Mouse (Mus musculus): ENCODE measurements around the gene Slc25a5. TPM values are rescaled to one million over a fixed set of nuclear protein-coding genes. Genes with fewer than 3 reads are reported as not detected.
"Not testable (repeated sequence)": the region's sequence is repeated elsewhere in the genome, so short reads cannot be mapped to it uniquely, and the experiment has no call there.

The Slc25a5 gene
- polyA plus RNA-seq, 1 experiment from 2014 or later, result 996 TPM

DNA sequence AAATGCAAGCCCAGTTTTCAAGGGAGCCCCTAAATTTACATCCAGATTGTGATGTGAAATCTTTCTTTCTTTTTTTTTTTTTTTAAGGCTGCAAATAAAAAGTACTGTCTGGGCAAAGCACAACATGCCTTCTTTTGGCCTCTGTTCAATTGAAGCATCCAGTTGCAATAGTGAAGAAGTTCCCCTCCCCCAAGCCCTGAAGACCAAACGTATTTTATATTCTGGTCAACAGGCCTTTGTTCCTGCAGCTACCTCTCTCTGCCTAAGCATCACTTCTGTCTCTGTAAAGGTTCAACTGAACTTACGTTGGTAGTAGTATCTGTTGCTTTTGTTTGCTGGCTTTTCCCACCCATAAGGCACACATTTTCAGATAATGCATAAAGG, 31.5 kb upstream of the Slc25a5 start:
- no peak overlapping the region for H3K9ac ChIP-seq
- H3K36me3 ChIP-seq, result no peaks in the 10 kb centered on the region
- ATAC-seq, result no peak
- H3K4me3 ChIP-seq (replicated peaks), result no peak overlapping the region
- no peak overlapping the region for H3K27ac ChIP-seq
- 51% methylated on average over 2 of the region's 2 CpGs for WGBS
- no peaks in the 10 kb centered on the region for H3K4me1 ChIP-seq (replicated peaks)
- no peaks in the 10 kb centered on the region for H3K9me3 ChIP-seq
- H3K4me2 ChIP-seq (replicated peaks), result no peak overlapping the region
- H3K27me3 ChIP-seq (replicated peaks), result no peaks in the 10 kb centered on the region

- Histone ChIP-seq H3K4me1 (replicated peaks) (no peaks in the 10 kb centered on the region), H3K4me2 (replicated peaks) (no peak overlapping the region), H3K9ac (no peak overlapping the region), H3K27me3 (replicated peaks) (no peaks in the 10 kb centered on the region), H3K27ac (no peak overlapping the region), H3K4me3 (replicated peaks) (no peak overlapping the region), H3K36me3 (no peaks in the 10 kb centered on the region), H3K9me3 (no peaks in the 10 kb centered on the region)
- WGBS, result 64% methylated on average over 5 of the region's 5 CpGs
- ATAC-seq, result no peak
Measured at GRCm38 (mm10) chrX:36767386-36767785, 28.1 kb upstream of the Slc25a5 start.

GRCm38 (mm10) chrX:36772591-36772990, 22.9 kb upstream of the Slc25a5 start:
- Histone ChIP-seq H3K4me2 (replicated peaks) (no peak overlapping the region), H3K27me3 (replicated peaks) (no peaks in the 10 kb centered on the region), H3K36me3 (no peaks in the 10 kb centered on the region), H3K4me1 (replicated peaks) (no peaks in the 10 kb centered on the region), H3K9ac (no peak overlapping the region), H3K9me3 (no peaks in the 10 kb centered on the region), H3K4me3 (replicated peaks) (no peak overlapping the region), H3K27ac (no peak overlapping the region)
- WGBS, result 85% methylated on average over 6 of the region's 6 CpGs
- no peak for ATAC-seq

GRCm38 (mm10) chrX:36775520-36775919, 19.9 kb upstream of the Slc25a5 start:
- no peak for ATAC-seq
- Histone ChIP-seq H3K4me1 (replicated peaks) (no peaks in the 10 kb centered on the region), H3K27me3 (replicated peaks) (no peaks in the 10 kb centered on the region), H3K9ac (no peak overlapping the region), H3K9me3 (no peaks in the 10 kb centered on the region), H3K4me3 (replicated peaks) (no peak overlapping the region), H3K4me2 (replicated peaks) (no peak overlapping the region), H3K36me3 (no peaks in the 10 kb centered on the region), H3K27ac (no peak overlapping the region)
- 85% methylated on average over 5 of the region's 5 CpGs for WGBS

DNA sequence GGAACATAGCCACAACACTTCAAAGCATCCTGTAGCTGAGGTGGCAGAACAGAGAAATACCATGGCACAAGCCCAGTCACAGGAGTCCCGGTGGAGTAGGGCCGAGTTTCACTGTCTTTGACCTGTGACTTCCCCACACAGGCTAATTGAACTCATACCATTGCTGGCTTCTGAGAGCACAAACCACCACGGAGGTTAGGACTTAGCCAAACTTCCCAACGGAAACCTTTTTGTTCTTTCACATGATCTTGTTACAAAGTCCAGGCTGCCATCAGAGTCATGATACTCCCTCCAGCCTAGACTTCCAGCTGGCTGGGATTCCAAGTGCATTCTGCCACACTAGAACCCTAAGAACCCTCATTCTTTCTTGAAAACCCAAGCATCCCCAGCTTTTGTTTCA, 17.8 kb upstream of the Slc25a5 start:
- H3K4me1 ChIP-seq (replicated peaks), result no peaks in the 10 kb centered on the region
- H3K4me2 ChIP-seq (replicated peaks), result no peak overlapping the region
- no peaks in the 10 kb centered on the region for H3K27me3 ChIP-seq (replicated peaks)
- no peaks in the 10 kb centered on the region for H3K36me3 ChIP-seq
- H3K27ac ChIP-seq, result no peak overlapping the region
- H3K9me3 ChIP-seq, result no peaks in the 10 kb centered on the region
- 80% methylated on average over 4 of the region's 4 CpGs for WGBS
- no peak for ATAC-seq
- H3K9ac ChIP-seq, result no peak overlapping the region
- no peak overlapping the region for H3K4me3 ChIP-seq (replicated peaks)

GRCm38 (mm10) chrX:36789360-36789759, 6.1 kb upstream of the Slc25a5 start:
- Histone ChIP-seq H3K4me1 (replicated peaks) (no peaks in the 10 kb centered on the region), H3K27ac (no peak overlapping the region), H3K36me3 (no peaks in the 10 kb centered on the region), H3K9me3 (no peaks in the 10 kb centered on the region), H3K4me3 (replicated peaks) (no peak overlapping the region), H3K9ac (no peak overlapping the region), H3K27me3 (replicated peaks) (no peaks in the 10 kb centered on the region), H3K4me2 (replicated peaks) (no peak overlapping the region)
- ATAC-seq, result peak; percentile 73
- 51% methylated on average over 4 of the region's 4 CpGs for WGBS

- Histone ChIP-seq H3K9ac (no peak overlapping the region), H3K27me3 (replicated peaks) (no peaks in the 10 kb centered on the region), H3K9me3 (no peaks in the 10 kb centered on the region), H3K27ac (no peak overlapping the region), H3K4me1 (replicated peaks) (no peaks in the 10 kb centered on the region), H3K4me2 (replicated peaks) (no peak overlapping the region), H3K36me3 (no peaks in the 10 kb centered on the region), H3K4me3 (replicated peaks) (no peak overlapping the region)
- WGBS, result 55% methylated on average over 5 of the region's 5 CpGs
- ATAC-seq, result no peak
Measured at GRCm38 (mm10) chrX:36794571-36794970, 880 bp upstream of the Slc25a5 start.

- Histone ChIP-seq H3K4me2 (replicated peaks) (peak overlapping the region; percentile 54), H3K9ac (peak overlapping the region; percentile 60), H3K27ac (peak overlapping the region; percentile 86), H3K36me3 (no peaks in the 10 kb centered on the region), H3K4me3 (replicated peaks) (peak overlapping the region; percentile 44), H3K27me3 (replicated peaks) (no peaks in the 10 kb centered on the region), H3K4me1 (replicated peaks) (no peaks in the 10 kb centered on the region), H3K9me3 (no peaks in the 10 kb centered on the region)
- 18% methylated on average over 36 of the region's 41 CpGs for WGBS
- ATAC-seq, result peak; percentile 82
Measured at GRCm38 (mm10) chrX:36796163-36796581, 721 bp downstream of the Slc25a5 start.

DNA sequence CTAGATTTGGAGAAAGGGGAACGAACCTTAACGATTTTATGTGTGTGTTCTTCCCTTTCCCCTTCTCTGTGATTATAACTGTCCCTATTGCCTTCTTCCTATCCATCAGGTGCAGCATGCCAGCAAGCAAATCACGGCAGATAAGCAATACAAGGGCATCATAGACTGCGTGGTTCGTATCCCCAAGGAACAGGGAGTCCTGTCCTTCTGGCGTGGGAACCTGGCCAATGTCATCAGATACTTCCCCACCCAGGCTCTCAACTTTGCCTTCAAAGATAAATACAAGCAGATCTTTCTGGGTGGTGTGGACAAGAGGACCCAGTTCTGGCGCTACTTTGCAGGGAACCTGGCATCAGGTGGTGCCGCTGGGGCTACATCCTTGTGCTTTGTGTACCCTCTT, 1.3 kb downstream of the Slc25a5 start:
- not testable (repeated sequence) for H3K27me3 ChIP-seq (replicated peaks); H3K4me1 ChIP-seq (replicated peaks); H3K36me3 ChIP-seq; H3K9ac ChIP-seq; ATAC-seq; H3K9me3 ChIP-seq; H3K27ac ChIP-seq
- WGBS, result 60% methylated on average over 8 of the region's 8 CpGs
- peak overlapping the region; percentile 54 for H3K4me2 ChIP-seq (replicated peaks)
- H3K4me3 ChIP-seq (replicated peaks), result peak overlapping the region; percentile 44

GRCm38 (mm10) chrX:36799131-36799879, 3.9 kb downstream of the Slc25a5 start:
- Histone ChIP-seq H3K27me3 (replicated peaks) (no peaks in the 10 kb centered on the region), H3K36me3 (no peaks in the 10 kb centered on the region), H3K27ac (no peak overlapping the region), H3K4me3 (replicated peaks) (no peak overlapping the region), H3K9me3 (no peaks in the 10 kb centered on the region), H3K9ac (no peak overlapping the region), H3K4me2 (replicated peaks) (no peak overlapping the region), H3K4me1 (replicated peaks) (no peaks in the 10 kb centered on the region)
- ATAC-seq, result no peak
- 44% methylated on average over 6 of the region's 6 CpGs for WGBS

- 69% methylated on average over 5 of the region's 5 CpGs for WGBS
- H3K9me3 ChIP-seq, result no peaks in the 10 kb centered on the region
- ATAC-seq, result no peak
- no peak overlapping the region for H3K4me2 ChIP-seq (replicated peaks)
- H3K4me1 ChIP-seq (replicated peaks), result no peaks in the 10 kb centered on the region
- H3K27ac ChIP-seq, result no peak overlapping the region
- no peak overlapping the region for H3K9ac ChIP-seq
- H3K27me3 ChIP-seq (replicated peaks), result no peaks in the 10 kb centered on the region
- H3K36me3 ChIP-seq, result no peaks in the 10 kb centered on the region
- no peak overlapping the region for H3K4me3 ChIP-seq (replicated peaks)
Measured at GRCm38 (mm10) chrX:36803189-36803588, 7.7 kb downstream of the Slc25a5 start.

DNA sequence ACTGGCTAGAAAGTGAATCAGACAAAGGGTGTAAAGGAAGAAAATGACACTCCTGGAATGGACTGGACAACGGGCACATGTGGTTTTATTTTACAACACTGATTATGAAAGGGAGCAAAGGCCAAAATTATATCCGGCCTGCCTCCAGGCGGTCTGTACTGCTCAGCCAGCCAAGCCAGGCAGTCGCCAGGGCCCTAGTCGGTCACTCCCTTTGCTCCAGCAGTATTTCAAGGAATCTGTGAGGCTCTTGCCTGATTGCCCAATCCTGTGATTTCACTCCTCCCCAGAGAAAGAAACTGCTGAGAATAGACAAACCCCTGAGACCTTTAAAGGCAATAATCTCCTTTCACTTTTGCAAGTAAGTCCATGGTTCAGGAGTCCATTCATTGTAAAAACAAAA, 8.7 kb downstream of the Slc25a5 start:
- Histone ChIP-seq H3K4me3 (replicated peaks) (no peak overlapping the region), H3K4me1 (replicated peaks) (no peaks in the 10 kb centered on the region), H3K27me3 (replicated peaks) (no peaks in the 10 kb centered on the region), H3K36me3 (no peaks in the 10 kb centered on the region), H3K9ac (no peak overlapping the region), H3K9me3 (no peaks in the 10 kb centered on the region), H3K4me2 (replicated peaks) (no peak overlapping the region), H3K27ac (no peak overlapping the region)
- ATAC-seq, result peak; percentile 56
- 56% methylated on average over 5 of the region's 5 CpGs for WGBS

DNA sequence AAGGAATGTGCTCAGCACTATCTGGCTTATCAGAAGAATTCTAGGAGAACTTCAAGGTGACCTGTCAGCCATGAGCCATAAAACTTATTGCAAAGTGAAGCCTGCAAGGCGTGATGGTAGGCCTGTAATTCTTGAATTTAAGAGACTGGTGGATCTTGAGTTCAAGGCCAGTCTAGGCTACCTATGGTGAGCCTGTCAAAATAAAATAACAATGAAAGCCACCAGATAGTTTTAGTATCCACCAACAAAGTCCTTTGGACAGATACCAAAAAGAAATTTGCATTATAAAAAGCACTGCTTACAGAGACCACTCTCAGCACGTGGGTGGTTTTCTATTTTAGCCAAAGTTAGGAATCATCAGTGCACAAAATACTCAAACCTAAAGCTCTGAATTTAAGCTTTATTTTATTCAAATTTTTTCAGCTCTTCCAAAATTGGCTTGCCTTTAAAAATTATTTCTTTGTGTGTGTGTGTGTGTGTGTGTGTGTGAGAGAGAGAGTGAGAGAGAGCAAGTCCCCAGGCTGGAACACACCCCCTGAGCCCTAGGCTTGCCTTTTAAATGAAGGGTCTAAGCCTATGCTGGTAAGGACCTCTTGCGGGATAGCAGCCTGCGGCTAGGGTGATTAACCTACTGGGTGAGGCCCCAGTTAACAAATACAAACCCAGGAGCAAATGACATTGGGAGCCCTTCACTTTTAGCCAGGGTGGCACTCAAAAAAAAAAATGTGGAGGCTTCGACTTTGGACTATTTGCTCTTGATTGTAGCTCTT, 10.2 kb downstream of the Slc25a5 start:
- no peak overlapping the region for H3K4me2 ChIP-seq (replicated peaks)
- WGBS, result 58% methylated on average over 5 of the region's 5 CpGs
- no peaks in the 10 kb centered on the region for H3K27me3 ChIP-seq (replicated peaks)
- no peaks in the 10 kb centered on the region for H3K9me3 ChIP-seq
- H3K4me1 ChIP-seq (replicated peaks), result no peaks in the 10 kb centered on the region
- H3K9ac ChIP-seq, result no peak overlapping the region
- H3K36me3 ChIP-seq, result no peaks in the 10 kb centered on the region
- no peak overlapping the region for H3K27ac ChIP-seq
- no peak for ATAC-seq
- H3K4me3 ChIP-seq (replicated peaks), result no peak overlapping the region
